Mouse (Mus musculus) mature B cell (primary cell): ENCODE measurements around the gene Sstr3.

Experiments
- in situ Hi-C: fragments of 300-500 bp; cut with MboI; formaldehyde crosslinking; loops from 2 replicates; pipeline ENCODE4 v1.14.3; 2019

The Sstr3 gene

GRCm38 (mm10) chr15:78502437-78503132 lies 41.9 kb downstream of the Sstr3 start:
- in situ Hi-C loops, result no loop called here

DNA sequence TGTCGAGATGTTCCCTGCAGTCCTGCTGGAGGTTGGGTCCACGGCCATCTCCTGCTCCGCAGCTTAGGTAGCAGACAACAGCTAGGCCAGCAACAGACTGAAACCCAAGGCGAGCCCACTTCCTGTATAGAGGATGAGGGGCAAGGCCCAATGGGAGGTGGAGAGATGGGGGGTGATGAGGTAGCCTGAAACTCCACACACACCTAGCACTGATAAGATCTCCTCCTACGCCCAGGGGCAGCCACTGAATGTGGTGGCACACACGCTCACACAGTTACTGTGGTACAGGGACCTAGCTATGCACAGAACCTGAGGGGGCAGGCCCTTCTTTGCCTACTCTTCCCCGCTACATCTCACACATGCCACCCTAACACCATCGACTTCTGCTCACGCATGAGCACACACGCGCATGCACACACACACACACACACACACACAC lies 49.5 kb downstream of the Sstr3 start, which contains the start of gene Il2rb:
Gene Il2rb (minus strand): TSS at position 304 of the 439 bp plus-strand sequence.
- in situ Hi-C loops, result no loop called here

DNA sequence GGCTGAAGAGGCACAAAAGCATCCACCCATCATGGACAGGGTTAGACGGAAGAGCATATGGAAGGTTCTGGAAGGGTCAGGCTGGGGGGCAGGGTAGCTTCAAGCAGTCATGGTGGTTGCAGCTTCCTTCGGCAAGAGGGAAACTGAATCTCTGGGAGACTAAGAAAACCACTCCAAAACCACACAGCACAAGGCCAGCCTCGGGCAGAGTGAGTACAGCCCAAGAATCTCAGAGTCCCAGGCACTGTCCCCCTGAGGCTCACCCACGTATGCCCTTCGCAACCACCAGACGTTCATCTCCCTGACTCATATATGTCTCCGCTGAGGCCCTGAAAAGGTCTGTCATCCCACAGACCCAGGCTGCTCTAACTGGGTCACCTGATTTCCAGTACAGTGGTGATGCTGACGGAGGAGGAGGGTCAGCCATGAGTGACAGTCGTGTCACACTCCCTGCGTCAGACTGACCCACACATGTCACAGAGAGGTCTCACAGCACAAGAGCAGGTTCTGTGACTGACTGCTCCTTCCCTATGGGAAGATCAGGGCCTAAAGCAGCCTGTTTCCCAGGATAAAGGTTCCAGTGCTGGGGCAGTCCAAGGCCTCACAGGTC lies 51.0 kb downstream of the Sstr3 start:
- in situ Hi-C loops, result no loop called here

- in situ Hi-C loops, result no loop called here
These were observed 53.2 kb downstream of the Sstr3 start for GRCm38 (mm10) chr15:78491301-78491700.

DNA sequence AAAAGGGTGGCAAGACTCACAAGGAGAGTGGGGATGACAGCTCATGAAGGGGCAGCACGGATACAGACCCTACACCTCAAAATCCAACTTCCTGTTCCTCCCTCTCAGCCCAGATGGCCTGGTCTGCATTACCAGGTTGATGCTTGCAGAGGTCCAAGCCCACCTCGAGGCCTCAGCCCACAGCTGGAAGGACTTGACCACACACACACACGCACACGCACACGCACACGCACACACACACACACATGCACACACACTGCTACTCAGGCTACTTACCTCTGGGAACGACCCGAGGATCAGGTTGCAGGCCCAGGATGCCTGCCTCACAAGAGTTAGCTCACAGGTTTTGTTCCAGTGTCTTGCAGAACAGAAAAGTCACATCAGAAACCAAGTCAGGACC lies 54.6 kb downstream of the Sstr3 start:
- in situ Hi-C loops, result no loop called here

GRCm38 (mm10) chr15:78489248-78489647 lies 55.2 kb downstream of the Sstr3 start:
- in situ Hi-C loops, result no loop called here

DNA sequence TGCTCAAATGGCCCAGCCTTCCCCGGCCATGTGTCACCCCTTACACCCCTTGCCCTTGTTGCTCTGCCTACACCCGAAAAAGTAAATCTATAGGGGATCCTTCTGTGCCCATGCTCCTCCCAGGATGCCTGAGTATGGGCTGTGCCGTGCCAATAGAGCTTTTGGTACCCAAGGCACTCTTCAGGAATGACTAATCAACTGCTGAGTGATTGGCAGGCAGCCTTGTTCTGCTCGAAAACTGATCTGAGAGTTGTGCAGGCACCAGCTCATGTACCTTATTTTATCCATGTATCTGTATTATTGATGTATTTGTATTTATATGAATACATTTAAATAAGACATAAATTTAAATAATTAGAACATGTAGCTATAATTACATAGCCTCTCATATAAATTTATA lies 57.4 kb downstream of the Sstr3 start:
- in situ Hi-C loops, result no loop called here
